Mouse (Mus musculus): ENCODE results near the gene Ago3.
A peak's percentile ranks its signal among the peaks of the same experiment; 100 is the strongest.

Ago3 gene

DNA sequence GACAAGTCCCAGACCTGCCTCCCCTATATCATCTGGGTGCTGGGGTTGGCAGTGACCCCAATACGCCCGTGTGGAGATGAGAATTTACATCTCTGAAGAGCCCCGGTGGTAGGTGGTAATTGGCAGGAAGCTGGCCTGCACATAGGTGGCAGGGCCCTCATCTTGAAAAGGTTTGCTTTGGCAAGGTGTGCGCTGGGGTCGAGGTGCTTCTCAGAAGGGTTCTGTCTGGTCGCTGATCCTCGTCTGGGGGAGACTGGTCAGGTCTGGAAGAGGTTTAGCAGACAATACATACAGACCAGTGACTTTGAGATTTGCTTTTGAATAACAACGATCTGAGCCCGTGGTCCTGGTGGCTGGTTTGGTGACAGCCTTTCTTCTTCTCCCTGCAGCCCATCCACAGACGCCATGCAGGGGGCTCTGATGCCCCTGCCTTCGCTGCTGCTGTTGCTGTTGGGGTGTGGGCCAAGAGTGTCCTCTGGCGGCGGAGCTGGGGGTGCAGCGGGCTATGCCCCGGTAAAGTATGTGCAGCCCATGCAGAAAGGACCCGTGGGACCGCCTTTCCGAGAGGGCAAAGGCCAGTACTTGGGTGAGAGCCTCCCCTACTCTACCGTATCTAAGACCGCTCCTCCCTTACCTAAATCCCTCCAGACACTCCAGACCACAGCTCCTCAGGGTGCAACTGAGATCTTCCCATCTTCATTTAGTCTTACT lies 120.0 kb downstream of the Ago3 start:
- DNase-seq: no peak

DNA sequence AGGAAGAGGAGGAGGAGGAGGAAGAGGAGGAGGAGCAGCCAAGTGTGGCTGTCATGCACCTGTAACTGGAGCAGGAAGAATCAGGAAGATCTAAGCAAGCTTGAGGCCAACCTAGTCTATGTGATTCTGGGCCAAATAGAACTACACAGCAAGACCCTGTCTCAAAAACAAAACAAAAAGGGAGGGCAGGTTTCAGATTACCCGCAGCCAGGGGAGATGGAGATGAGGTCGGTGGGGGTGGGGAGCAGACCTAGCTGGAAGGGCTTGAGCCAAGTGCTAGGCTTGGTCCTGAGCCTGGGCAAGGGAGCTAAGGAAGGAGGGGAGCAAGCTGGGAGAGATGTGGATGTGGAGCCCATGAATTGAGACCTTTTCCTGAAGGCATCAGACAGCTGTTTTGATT lies 122.5 kb downstream of the Ago3 start:
- DNase-seq: no peak

DNA sequence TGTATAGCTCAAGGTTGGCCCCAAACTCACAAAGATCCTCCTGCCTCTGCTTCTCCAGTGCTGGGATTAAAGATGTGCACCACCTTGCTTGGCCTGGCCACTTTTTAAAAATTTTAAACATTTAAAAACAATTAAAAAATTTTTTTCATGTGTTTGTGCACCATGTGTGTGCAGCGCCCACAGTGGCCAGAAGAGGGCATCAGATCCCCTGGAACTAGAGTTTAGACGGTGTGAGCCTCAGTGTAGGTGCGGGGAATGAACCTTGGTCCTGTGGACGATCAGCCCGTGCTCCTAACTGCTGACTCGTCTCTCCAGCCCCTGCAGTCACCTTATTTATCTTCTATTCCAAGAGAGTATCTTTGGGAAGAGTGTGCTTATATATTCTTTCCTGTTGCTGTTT lies 123.3 kb downstream of the Ago3 start:
- DNase-seq: no peak

DNA sequence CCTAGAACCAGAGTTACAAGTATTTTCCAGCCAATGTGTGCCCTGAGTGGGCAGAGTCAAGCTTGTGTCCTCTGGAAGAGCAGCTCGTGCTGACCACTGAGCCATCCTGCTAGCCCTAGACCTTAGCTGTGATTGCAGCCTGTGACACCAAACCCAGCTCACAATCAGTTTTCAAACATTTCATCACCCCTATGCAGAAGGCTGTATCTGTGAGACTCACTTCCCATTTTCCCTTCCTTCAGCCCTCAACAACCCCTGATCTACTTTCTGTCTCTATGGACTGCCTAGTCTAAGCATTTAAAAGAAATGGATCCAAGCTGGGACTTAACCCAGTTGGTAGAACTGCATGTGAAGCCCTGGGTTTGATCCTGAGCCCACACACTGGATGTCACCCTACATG lies 123.9 kb downstream of the Ago3 start:
- DNase-seq: no peak

DNA sequence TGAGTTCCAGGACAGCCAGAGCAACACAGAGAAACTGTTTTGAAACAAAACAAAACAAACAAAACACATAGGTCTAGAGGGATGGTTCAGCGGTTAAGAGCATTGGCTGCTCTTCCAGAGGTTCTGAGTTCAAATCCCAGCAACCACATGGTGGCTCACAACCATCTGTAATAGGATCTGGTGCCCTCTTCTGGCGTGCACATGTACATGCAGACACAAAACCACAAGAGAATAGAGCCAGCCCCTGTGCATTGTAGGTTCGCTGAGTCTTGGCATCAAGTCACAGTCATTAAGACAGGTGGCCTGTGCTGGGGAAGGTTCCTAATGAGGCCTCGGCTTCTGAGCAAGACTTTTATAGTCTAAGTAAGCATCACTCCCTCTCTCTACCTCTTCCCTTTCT lies 125.5 kb downstream of the Ago3 start:
- DNase-seq: no peak

DNA sequence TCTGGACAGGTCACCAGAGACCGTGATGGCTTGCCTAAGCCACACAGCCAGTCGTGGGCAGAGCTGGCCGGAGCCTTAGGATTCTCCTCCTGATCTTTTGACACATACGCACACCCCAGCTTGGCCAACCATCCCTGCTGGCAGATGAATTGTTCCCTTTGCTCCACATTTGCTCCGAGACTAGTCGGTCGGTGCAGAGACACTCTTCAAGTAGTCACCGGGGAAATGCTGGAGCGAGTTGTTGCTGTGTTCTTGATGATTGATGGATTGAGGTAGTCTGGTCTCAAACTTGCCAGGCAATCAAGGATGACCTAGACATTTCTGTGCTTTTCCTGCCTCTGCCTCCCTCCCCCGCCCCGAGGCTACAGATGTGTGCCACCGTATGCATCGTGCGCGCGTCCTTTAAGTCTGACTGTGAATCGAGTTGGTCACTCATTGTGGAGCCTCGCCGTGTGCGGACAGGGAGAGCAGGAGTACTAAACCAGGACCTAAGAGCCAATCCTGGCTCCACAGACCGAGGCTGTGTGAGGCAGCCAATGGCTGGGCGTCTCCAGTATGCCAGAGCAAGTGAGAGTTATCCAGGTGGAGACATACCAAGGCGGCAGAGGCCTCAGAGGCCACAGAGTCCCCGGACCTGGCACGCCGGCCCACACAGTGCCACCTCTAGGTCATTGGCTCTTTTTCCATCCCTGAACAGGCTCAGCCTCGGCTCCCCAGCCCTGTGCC lies 127.6 kb downstream of the Ago3 start:
- no peak for DNase-seq

DNA sequence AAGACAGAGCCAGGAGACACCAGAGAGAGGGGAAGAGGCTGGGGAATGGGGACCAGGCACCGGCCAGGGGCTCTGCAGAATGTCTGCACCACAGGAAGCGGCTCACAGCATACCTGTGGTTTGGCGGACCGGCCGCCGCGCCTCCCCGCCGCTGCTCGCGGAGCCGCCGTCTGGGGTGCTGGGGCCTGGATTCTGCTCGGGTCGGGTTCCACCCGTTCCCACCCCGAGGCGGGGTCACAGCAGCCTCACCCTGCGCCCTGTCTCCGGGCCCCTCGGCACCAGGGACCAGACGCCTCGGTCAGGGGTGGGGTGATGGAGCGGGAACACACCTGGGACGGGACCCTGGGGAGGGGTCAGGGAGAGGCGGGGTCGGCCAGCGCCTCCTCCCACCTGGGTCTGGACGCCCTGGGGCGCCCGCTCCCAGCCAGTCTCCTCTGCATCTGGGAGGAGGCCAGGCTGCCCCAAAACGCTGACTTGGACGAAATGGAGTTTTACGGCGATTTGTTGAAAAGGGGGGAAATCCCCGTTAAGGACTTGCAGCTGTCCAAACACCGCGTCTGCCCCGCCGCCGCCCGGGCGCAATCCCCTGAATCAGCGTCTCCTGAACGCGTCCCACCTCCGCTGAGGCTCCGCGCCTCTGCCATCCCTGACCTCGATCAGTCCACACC lies 128.3 kb downstream of the Ago3 start:
- no peak for DNase-seq

DNA sequence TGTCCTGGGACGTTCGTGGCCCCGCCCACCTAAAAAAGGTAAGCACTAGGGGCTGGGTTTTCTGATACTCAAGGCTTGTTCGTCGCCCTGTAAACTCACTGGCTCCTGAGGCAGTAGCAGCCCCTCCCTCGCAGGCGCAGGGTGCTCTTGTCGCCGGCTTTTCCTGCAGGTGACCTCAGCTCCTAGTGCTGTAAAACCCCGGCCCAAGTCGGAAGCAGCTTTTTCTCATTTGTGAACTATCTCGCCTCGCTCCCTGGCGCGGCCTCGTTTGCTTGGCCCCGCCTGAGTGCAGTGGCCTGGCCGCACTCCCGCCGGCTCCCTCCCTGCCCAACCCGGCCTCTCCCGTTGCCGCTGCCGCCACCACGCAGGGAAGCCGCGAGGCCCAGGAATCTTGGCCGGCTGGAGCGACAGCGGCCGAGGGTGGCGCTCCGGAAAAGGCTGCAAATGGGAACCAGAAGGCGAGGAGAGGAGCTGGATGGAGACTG lies 132.7 kb downstream of the Ago3 start:
- peak; percentile 23 for DNase-seq

DNA sequence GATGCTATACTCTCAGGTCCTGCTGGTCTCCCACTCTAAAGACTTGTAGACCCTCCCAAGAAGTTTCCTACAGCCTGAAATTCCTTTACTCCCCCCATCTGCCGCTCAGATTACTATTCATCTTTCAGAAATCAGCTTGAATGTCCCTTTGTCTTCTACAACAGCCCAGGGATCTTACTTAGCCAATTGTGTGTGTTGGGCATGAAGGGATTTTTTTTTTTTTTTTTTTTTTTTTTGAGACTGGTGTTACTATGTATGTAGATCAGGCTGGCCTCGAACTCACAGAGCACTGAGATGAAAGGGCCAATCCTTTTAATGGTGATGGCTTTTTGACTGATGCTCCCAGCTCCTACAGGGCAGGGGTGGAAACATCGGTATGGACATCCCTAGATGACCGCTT lies 133.4 kb downstream of the Ago3 start:
- DNase-seq: no peak

DNA sequence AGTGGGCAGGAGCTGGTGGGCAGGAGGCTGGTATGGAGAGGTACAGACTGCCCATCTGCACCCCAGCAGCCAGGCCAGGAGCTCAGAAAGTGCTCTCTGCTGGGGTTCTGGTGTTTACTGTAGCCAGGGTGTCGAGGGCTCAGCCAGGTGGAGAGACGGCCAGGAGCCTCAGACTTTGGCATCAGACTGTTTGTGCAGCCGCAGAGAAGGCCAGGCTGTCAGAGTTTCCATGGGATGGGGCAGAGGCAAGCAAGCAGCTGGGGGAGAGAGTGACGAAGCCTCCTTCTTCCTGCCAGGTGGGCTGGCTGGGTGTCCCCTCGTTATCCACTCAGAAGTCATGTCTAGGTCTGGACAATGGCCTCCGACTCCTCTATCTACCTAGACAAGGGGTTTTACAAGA lies 134.2 kb downstream of the Ago3 start:
- no peak for DNase-seq

DNA sequence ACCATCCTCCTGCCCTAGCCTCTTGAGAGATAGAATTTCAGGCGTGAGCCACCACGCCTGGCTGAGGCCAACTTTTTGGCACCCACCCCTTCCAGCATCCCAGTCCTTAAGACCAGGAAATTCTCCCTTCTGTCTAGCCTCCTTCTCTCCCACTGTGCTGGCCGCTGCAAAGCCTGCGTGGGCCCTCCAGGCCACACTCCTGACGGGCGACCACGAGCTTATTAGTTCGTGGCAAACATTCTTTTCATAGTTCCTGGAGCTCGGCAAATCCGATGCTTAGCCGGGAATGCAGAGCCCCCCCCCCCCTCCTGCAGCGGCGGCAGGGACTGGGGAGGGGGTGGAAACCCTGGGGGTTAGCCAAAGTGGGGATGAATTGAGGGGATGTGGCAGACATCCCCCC lies 138.2 kb downstream of the Ago3 start:
- DNase-seq: no peak

DNA sequence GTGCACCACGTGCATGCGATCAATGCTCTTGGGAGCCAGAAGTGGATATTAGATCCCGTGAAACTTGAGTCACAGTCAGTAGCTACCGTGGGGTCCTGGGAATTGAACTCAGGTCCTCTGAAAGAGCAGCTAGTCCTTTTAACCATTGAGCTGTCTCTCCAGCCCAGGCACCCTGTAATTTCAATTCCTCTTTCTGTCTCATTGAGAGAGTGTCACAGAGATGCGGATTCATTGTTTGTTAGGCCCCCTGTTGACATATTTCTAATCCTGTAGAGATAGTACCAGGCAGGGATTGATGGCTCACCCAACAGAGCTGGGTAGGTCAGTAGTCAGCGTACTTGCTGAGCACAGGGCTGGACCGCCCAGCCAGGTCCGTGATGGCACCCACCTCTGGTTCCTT lies 139.0 kb downstream of the Ago3 start:
- no peak for DNase-seq

DNA sequence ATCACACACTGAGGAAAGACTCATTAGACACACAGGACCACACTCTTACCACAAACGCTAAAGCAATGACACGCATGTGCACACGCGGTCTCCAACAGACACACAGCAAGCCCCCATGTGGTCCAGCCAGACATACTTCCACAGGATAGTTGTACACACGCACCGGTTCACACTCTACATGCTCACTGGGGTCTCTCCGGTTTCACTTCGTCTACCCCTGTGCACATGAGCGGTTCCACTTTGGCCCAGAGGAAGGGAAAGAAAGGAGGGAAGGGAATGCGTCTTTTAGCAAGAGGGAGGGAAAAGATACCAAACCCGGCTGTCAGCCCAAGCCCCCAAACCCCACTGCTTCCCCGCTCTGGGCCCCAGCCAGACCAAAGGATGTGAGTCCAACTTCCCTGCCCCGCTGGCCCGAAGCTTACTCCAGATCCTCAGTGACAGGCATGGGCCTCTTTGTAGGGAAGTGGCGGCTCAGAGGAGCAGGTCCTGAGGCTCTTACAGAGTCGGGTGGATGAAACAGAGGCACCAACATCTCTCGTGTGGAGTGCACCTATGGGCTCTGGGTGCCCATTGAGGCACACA lies 141.2 kb downstream of the Ago3 start:
- DNase-seq: no peak

DNA sequence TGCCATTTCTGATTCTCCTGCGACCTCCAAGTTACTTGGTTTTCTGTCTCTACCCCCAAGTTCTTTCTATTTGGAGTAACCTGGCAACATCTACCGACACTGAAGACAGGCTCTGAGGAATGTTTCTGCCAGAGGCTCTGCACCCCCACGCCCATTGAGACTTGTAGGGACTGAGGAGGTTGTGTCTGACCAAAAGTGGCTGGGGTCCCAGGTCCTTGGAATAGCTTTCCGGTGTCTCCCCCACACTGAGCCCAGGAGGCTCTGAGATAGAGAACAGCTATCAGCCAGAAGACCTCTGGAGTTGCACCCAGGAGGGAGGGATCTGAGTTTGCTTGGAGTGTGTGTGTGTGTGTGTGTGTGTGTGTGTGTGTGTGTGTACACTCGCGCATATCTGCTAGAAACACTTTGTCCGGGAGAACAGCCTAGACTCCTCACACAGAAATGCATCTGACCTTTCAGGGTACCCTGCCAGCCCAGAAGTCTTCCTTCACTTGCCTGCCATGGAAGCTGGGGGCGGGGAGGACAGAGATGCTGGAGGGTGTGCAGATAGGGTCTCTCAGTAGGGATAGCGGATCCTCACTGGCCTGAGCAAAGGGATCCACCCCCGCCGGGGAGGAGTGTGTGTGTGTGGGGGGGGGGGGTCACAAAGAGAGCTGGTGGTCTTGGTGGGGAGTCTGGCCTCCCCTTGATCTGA lies 141.9 kb downstream of the Ago3 start:
- no peak for DNase-seq

DNA sequence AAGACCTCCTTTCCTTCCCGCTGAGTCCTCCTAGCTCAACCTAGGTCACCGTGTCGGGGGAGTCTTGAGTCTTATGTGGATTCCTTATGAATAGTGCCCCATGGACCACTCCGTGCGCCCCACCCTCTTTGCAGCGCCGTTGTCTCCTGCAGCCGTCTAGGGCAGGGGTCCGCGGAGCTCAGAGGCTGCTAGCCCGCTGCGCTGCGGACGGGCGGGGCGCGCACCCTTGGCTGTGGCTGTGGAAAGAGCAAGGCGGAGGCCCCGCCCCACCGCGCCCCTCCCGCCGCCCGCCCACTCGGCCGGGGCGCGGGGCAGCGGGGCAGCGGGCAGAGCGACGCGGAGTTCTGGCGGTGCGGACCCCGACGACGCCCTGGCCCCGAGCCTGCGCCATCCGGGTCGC lies 142.9 kb downstream of the Ago3 start, which contains the start of gene Col8a2:
Gene Col8a2, plus strand, starts transcription at position 302 of the 400 bp plus-strand sequence.
- DNase-seq: peak; percentile 31

DNA sequence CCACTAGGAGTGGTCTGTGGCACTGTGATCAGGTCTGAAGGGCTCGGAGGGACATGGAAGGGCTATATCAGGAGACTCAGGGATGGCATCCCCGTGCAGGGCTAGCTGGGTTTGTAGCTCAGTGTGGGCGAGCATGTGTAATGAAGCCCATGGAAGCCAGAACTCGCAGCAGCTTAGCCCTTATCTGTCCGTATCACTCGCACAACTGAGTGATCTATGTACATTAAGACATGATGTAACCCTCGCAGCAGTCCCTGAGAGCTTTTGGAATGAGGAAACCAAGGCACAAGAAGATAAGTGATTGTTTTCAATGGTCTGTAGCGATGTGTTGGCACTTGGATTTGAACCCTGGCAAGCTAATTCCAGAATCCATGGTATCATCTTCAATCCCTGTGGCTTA lies 145.8 kb downstream of the Ago3 start:
- DNase-seq: no peak

DNA sequence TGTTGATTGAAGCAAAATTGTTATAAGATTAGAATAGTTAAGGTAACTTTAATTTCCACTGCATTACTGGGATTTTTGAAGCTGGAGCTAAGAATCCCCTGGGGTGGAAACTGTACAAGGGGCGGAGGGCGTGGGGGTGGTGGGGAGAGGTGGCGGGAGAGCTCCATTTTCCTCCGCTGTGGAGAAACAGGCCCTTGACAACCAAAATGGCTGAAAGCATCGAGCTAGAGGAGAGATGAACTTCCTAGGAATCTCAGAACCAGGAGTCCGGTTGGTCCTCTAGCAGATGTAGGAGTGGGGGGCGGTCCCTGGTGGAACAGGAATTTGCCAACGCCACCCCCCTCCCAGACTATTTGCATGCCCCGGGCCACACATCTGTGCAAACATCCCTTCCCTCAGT lies 147.7 kb downstream of the Ago3 start:
- no peak for DNase-seq

All from liver (tissue).